Mouse (Mus musculus) adrenal gland, postnatal 0 days (tissue): ENCODE measurements around the gene Gcm1. TPM values are rescaled to one million over a fixed set of nuclear protein-coding genes. Genes with fewer than 3 reads are reported as not detected.

Experiments
- polyA plus RNA-seq: library from polyadenylated mRNA; unstranded; fragments of >200 nt; fragmentation: Nextera tagmentation; extraction: Ambion mirVana; gene quantifications from 2 replicates; pipeline ENCODE4 v1.2.1, GENCODE M21; 2015

The Gcm1 gene
- not detected in 2 replicates for polyA plus RNA-seq

GRCm38 (mm10) chr9:78051677-78052076 is at the start of gene Gcm1:
Gene Gcm1, plus strand, starts transcription at chr9:78051924.

DNA sequence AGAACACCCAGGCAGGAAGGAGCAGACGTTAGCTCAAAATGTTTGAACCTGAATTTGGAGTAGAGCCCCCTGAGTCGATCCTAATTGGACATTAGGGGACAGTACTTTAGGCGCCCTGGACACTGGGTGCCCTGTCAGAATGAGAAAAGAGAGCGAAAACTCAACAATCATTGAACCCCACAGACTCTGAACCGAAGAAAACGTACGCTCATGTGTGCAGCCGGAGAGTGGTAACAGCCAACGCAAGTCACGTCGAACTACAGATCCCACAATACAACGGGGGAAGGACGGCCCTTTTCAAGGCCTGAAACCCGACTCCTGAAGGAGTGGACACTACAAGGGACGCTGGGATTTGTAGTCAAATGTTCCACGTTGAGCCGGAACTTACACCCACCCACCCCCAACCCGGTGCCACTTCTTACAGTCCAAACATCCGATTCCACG is 57.1 kb downstream of the Gcm1 start, which contains the start of the genes Fbxo9 and Ick:
Gene Fbxo9 (minus strand): TSS at position 270 of the 444 bp plus-strand sequence.
Gene Ick (plus strand): TSS at position 397 of the 444 bp plus-strand sequence.

Other genes starting within 250 kb of the Gcm1 start
- 88.4 and 178 TPM in 2 replicates for gene Elovl5, start 134.6 kb upstream of the Gcm1 start, polyA plus RNA-seq
- 39.0 and 60.5 TPM in 2 replicates for gene Fbxo9, start 57.1 kb downstream of the Gcm1 start, polyA plus RNA-seq
- 16.0 and 19.0 TPM in 2 replicates for gene Ick, start 57.3 kb downstream of the Gcm1 start, polyA plus RNA-seq
- 70.3 and 99.9 TPM in 2 replicates for gene Gsta4, start 130.8 kb downstream of the Gcm1 start, polyA plus RNA-seq
- gene Gsta1, start 178.7 kb downstream of the Gcm1 start, polyA plus RNA-seq = 0.51 and 3.5 TPM in 2 replicates
- gene Gm3776, start 205.2 kb downstream of the Gcm1 start, polyA plus RNA-seq = 2.8 TPM in 1 of 2 replicates, not detected in the other
- 0.30 and 0.79 TPM in 2 replicates for gene Gm10639, start 238.0 kb downstream of the Gcm1 start, polyA plus RNA-seq